Mouse (Mus musculus) limb, embryonic 15.5 days (tissue): ENCODE data around the gene Slc41a2. TPM values are rescaled to one million over a fixed set of nuclear protein-coding genes. Genes with fewer than 3 reads are reported as not detected.

Experiments used
- ATAC-seq: fragments of 200-750 bp; cut with Nextera tagmentation; 2 replicates; pipeline ENCODE4 v1.8.0; 2017; ENCODE audit warnings: low read depth, moderate TSS enrichment; ENCODE audit not compliant: insufficient number of reproducible peaks, low FRiP score, low TSS enrichment
- H3K27ac ChIP-seq: fragments of 300-500 bp; sonication (generic); 2 replicates; pipeline ENCODE4 v1.5.1; 2015; ENCODE audit warnings: moderate library complexity, mild to moderate bottlenecking, inconsistent platforms
- H3K27me3 ChIP-seq: fragments of 300-500 bp; sonication (generic); 2 replicates; pipeline ENCODE4 v1.6.1; 2015; ENCODE audit warnings: inconsistent platforms
- H3K36me3 ChIP-seq: fragments of 300-500 bp; sonication (generic); 2 replicates; pipeline ENCODE4 v1.6.1; 2015; ENCODE audit warnings: inconsistent platforms
- H3K4me1 ChIP-seq: fragments of 300-500 bp; sonication (generic); 2 replicates; pipeline ENCODE4 v1.6.1; 2015; ENCODE audit warnings: inconsistent platforms
- H3K4me2 ChIP-seq: fragments of 300-500 bp; sonication (generic); 2 replicates; pipeline ENCODE4 v1.6.1; 2015; ENCODE audit warnings: mild to moderate bottlenecking, inconsistent platforms
- H3K4me3 ChIP-seq: fragments of 300-500 bp; sonication (generic); 2 replicates; pipeline ENCODE4 v1.5.1; 2015; ENCODE audit warnings: mild to moderate bottlenecking, inconsistent platforms
- H3K9ac ChIP-seq: fragments of 300-500 bp; sonication (generic); 2 replicates; pipeline ENCODE4 v1.6.1; 2015; ENCODE audit warnings: inconsistent platforms
- H3K9me3 ChIP-seq: fragments of 300-500 bp; sonication (generic); 2 replicates; pipeline ENCODE4 v1.6.1; 2016; ENCODE audit warnings: inconsistent platforms
- WGBS: fragments of 180-500 bp; shearing (Covaris S2); methylation state at CpG from one replicate; pipeline ENCODE4 v1.1.7; 2015; 5-methylcytosine and 5-hydroxymethylcytosine counted together
- polyA plus RNA-seq: library from polyadenylated mRNA; unstranded; fragments of >200 nt; fragmentation: Nextera tagmentation; extraction: Ambion mirVana; gene quantifications from 2 replicates; pipeline ENCODE4 v1.2.1, GENCODE M21; 2015

Slc41a2 gene
- polyA plus RNA-seq, 1 experiment from 2014 or later: 1.7 TPM

GRCm38 (mm10) chr10:83330336-83330735 is 7.3 kb downstream of the Slc41a2 start:
- Histone ChIP-seq H3K27ac (no peak overlapping the region), H3K4me1 (no peaks in the 10 kb centered on the region), H3K9me3 (no peaks in the 10 kb centered on the region), H3K4me3 (no peak overlapping the region), H3K9ac (no peak overlapping the region), H3K27me3 (peaks cover 18% of the 10 kb centered on the region), H3K4me2 (no peak overlapping the region), H3K36me3 (no peaks in the 10 kb centered on the region)
- ATAC-seq: no peak
- WGBS: 82% methylated on average over 6 of the region's 6 CpGs

- Histone ChIP-seq H3K4me1 (no peaks in the 10 kb centered on the region), H3K9ac (no peak overlapping the region), H3K4me2 (no peak overlapping the region), H3K9me3 (no peaks in the 10 kb centered on the region), H3K27ac (no peak overlapping the region), H3K36me3 (no peaks in the 10 kb centered on the region), H3K4me3 (no peak overlapping the region), H3K27me3 (peaks cover 3% of the 10 kb centered on the region; the same call in 1 of the 2 replicates)
- WGBS: 66% methylated on average over 5 of the region's 5 CpGs
- ATAC-seq: no peak
These were observed 8.9 kb downstream of the Slc41a2 start for GRCm38 (mm10) chr10:83328791-83329190.

- H3K27me3 ChIP-seq: no peaks in the 10 kb centered on the region
- no peak overlapping the region for H3K4me3 ChIP-seq
- H3K9ac ChIP-seq: no peak overlapping the region
- WGBS: 88% methylated on average over 14 of the region's 14 CpGs
- H3K9me3 ChIP-seq: no peaks in the 10 kb centered on the region
- no peaks in the 10 kb centered on the region for H3K36me3 ChIP-seq
- no peak for ATAC-seq
- no peak overlapping the region for H3K4me2 ChIP-seq
- H3K4me1 ChIP-seq: no peaks in the 10 kb centered on the region
- no peak overlapping the region for H3K27ac ChIP-seq
These were observed 10.9 kb downstream of the Slc41a2 start for GRCm38 (mm10) chr10:83326648-83327285.

- WGBS: 95% methylated on average over 1 of the region's 1 CpGs
- H3K4me2 ChIP-seq: no peak overlapping the region
- H3K27me3 ChIP-seq: no peaks in the 10 kb centered on the region
- H3K4me1 ChIP-seq: no peaks in the 10 kb centered on the region
- H3K4me3 ChIP-seq: no peak overlapping the region
- no peak for ATAC-seq
- H3K9me3 ChIP-seq: no peaks in the 10 kb centered on the region
- no peak overlapping the region for H3K27ac ChIP-seq
- no peak overlapping the region for H3K9ac ChIP-seq
- H3K36me3 ChIP-seq: no peaks in the 10 kb centered on the region
These were observed 11.8 kb downstream of the Slc41a2 start for GRCm38 (mm10) chr10:83325903-83326302.

GRCm38 (mm10) chr10:83324871-83325270 is 12.8 kb downstream of the Slc41a2 start:
- H3K27me3 ChIP-seq: no peaks in the 10 kb centered on the region
- H3K27ac ChIP-seq: no peak overlapping the region
- H3K4me1 ChIP-seq: no peaks in the 10 kb centered on the region
- no peaks in the 10 kb centered on the region for H3K36me3 ChIP-seq
- no peak overlapping the region for H3K4me2 ChIP-seq
- H3K9me3 ChIP-seq: no peaks in the 10 kb centered on the region
- no peak for ATAC-seq
- no peak overlapping the region for H3K4me3 ChIP-seq
- H3K9ac ChIP-seq: no peak overlapping the region
- WGBS: 77% methylated on average over 3 of the region's 3 CpGs

- Histone ChIP-seq H3K9me3 (no peaks in the 10 kb centered on the region), H3K27me3 (no peaks in the 10 kb centered on the region), H3K4me2 (no peak overlapping the region), H3K36me3 (no peaks in the 10 kb centered on the region), H3K27ac (no peak overlapping the region), H3K9ac (no peak overlapping the region), H3K4me1 (no peaks in the 10 kb centered on the region), H3K4me3 (no peak overlapping the region)
- ATAC-seq: no peak
- 49% methylated on average over 7 of the region's 7 CpGs for WGBS
These were observed 15.1 kb downstream of the Slc41a2 start for GRCm38 (mm10) chr10:83322551-83323100.

GRCm38 (mm10) chr10:83321528-83321927 is 16.2 kb downstream of the Slc41a2 start:
- H3K4me2 ChIP-seq: no peak overlapping the region
- H3K9ac ChIP-seq: no peak overlapping the region
- WGBS: 73% methylated on average over 6 of the region's 6 CpGs
- no peaks in the 10 kb centered on the region for H3K27me3 ChIP-seq
- no peak overlapping the region for H3K27ac ChIP-seq
- no peaks in the 10 kb centered on the region for H3K9me3 ChIP-seq
- no peak for ATAC-seq
- no peaks in the 10 kb centered on the region for H3K36me3 ChIP-seq
- no peak overlapping the region for H3K4me3 ChIP-seq
- H3K4me1 ChIP-seq: no peaks in the 10 kb centered on the region

- H3K36me3 ChIP-seq: no peaks in the 10 kb centered on the region
- H3K9ac ChIP-seq: no peak overlapping the region
- no peaks in the 10 kb centered on the region for H3K9me3 ChIP-seq
- WGBS: 93% methylated on average over 7 of the region's 7 CpGs
- no peak overlapping the region for H3K4me2 ChIP-seq
- H3K27me3 ChIP-seq: no peaks in the 10 kb centered on the region
- H3K27ac ChIP-seq: no peak overlapping the region
- ATAC-seq: no peak
- H3K4me3 ChIP-seq: no peak overlapping the region
- no peaks in the 10 kb centered on the region for H3K4me1 ChIP-seq
These were observed 16.8 kb downstream of the Slc41a2 start for GRCm38 (mm10) chr10:83320870-83321269.

GRCm38 (mm10) chr10:83320396-83320795 is 17.3 kb downstream of the Slc41a2 start:
- 64% methylated on average over 6 of the region's 6 CpGs for WGBS
- no peak for ATAC-seq
- H3K4me3 ChIP-seq: no peak overlapping the region

GRCm38 (mm10) chr10:83313033-83313432 is 24.6 kb downstream of the Slc41a2 start:
- H3K27ac ChIP-seq: no peak overlapping the region
- 81% methylated on average over 5 of the region's 5 CpGs for WGBS
- H3K4me3 ChIP-seq: no peak overlapping the region
- no peak overlapping the region for H3K9ac ChIP-seq
- no peaks in the 10 kb centered on the region for H3K9me3 ChIP-seq
- ATAC-seq: no peak
- no peaks in the 10 kb centered on the region for H3K36me3 ChIP-seq
- no peaks in the 10 kb centered on the region for H3K4me1 ChIP-seq
- no peaks in the 10 kb centered on the region for H3K27me3 ChIP-seq
- no peak overlapping the region for H3K4me2 ChIP-seq

More at GRCm38 (mm10) chr10:83320396-83320795, 17.3 kb downstream of the Slc41a2 start:
- Histone ChIP-seq H3K27ac (no peak overlapping the region), H3K9me3 (no peaks in the 10 kb centered on the region), H3K9ac (no peak overlapping the region), H3K4me1 (no peaks in the 10 kb centered on the region), H3K27me3 (no peaks in the 10 kb centered on the region), H3K36me3 (no peaks in the 10 kb centered on the region), H3K4me2 (no peak overlapping the region)

- no peak overlapping the region for H3K9ac ChIP-seq
- WGBS: 80% methylated on average over 7 of the region's 7 CpGs
- no peaks in the 10 kb centered on the region for H3K36me3 ChIP-seq
- H3K4me1 ChIP-seq: no peaks in the 10 kb centered on the region
- ATAC-seq: no peak
- H3K27me3 ChIP-seq: no peaks in the 10 kb centered on the region
- no peak overlapping the region for H3K4me3 ChIP-seq
- no peak overlapping the region for H3K27ac ChIP-seq
- H3K9me3 ChIP-seq: no peaks in the 10 kb centered on the region
- H3K4me2 ChIP-seq: no peak overlapping the region
These were observed 27.3 kb downstream of the Slc41a2 start for GRCm38 (mm10) chr10:83310356-83310755.

GRCm38 (mm10) chr10:83301687-83302086 is 36.0 kb downstream of the Slc41a2 start:
- ATAC-seq: no peak
- no peak overlapping the region for H3K9ac ChIP-seq
- H3K4me1 ChIP-seq: no peaks in the 10 kb centered on the region
- H3K27me3 ChIP-seq: no peaks in the 10 kb centered on the region
- 74% methylated on average over 4 of the region's 4 CpGs for WGBS
- no peak overlapping the region for H3K4me2 ChIP-seq
- no peak overlapping the region for H3K27ac ChIP-seq
- H3K4me3 ChIP-seq: no peak overlapping the region
- no peaks in the 10 kb centered on the region for H3K36me3 ChIP-seq
- no peaks in the 10 kb centered on the region for H3K9me3 ChIP-seq
